Mouse (Mus musculus): ENCODE data around the gene Vmn2r18. TPM values are rescaled to one million over a fixed set of nuclear protein-coding genes. Genes with fewer than 3 reads are reported as not detected.

Vmn2r18 gene
- not detected in 2 replicates for polyA plus RNA-seq (2015; fragmentation: Nextera tagmentation; extraction: Ambion mirVana)

DNA sequence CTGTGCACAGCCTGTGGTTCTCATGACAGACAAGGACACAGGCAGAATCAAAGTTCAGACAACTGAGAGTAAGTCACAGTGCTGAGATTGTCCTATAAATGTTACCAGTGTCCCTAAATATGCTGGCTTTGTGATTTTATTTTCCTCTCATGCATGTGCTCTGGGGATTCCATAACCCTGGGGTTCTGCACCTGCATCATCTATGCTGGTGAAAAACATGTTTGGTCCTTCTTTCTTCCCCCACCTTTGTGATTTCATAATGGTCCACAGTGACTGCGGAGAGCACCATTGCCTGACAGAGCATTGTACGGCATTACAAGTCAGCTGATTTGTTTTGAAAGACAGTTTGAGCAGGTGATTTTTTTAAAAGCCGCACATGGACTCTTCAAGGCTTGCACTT lies at the start of gene Vmn2r18:
Gene Vmn2r18 (minus strand): TSS at position 101 of the 400 bp plus-strand sequence.
- no peak within 1 kb of the TSS for H3K4me3 ChIP-seq
- H3K36me3 ChIP-seq: no peaks in the 10 kb centered on the region
- no peaks in the 10 kb centered on the region for H3K27me3 ChIP-seq
- H3K9me3 ChIP-seq: no peaks in the 10 kb centered on the region
- H3K4me2 ChIP-seq: no peak within 1 kb of the TSS
- H3K9ac ChIP-seq: no peak within 1 kb of the TSS
- H3K27ac ChIP-seq: no peak within 1 kb of the TSS
- ATAC-seq (ENCODE audit: insufficient number of reproducible peaks, insufficient read depth, low FRiP score, low TSS enrichment, low read depth): no peak
- WGBS: 86% methylated on average over 3 of the region's 3 CpGs
- H3K4me1 ChIP-seq: no peaks in the 10 kb centered on the region

DNA sequence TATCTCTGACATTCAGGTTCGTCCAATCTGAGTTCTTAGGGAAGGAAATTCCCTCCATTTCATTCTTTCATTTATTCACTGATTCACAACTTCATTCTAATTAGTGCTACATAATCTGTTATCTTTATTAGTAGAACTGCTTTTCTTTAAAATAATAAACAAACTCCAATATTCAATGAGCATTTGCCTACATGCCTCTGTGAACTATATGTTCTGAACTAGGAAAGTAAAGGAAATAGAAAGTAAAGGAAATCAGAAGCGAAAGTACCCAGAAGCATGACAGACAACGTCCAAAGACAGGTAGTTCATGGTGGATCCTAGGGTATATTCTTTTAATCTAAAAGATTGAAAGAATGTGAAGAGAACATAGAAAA lies 45.6 kb upstream of the Vmn2r18 start:
- Histone ChIP-seq H3K4me3 (peak overlapping the region; percentile 66), H3K9ac (no peak overlapping the region), H3K36me3 (peaks cover 28% of the 10 kb centered on the region), H3K9me3 (no peaks in the 10 kb centered on the region), H3K4me2 (peak overlapping the region; percentile 75), H3K4me1 (peaks cover 7% of the 10 kb centered on the region), H3K27ac (no peak overlapping the region), H3K27me3 (no peaks in the 10 kb centered on the region)
- ATAC-seq (ENCODE audit: insufficient number of reproducible peaks, insufficient read depth, low FRiP score, low TSS enrichment, low read depth): no peak
- 67% methylated on average over 3 of the region's 3 CpGs for WGBS

DNA sequence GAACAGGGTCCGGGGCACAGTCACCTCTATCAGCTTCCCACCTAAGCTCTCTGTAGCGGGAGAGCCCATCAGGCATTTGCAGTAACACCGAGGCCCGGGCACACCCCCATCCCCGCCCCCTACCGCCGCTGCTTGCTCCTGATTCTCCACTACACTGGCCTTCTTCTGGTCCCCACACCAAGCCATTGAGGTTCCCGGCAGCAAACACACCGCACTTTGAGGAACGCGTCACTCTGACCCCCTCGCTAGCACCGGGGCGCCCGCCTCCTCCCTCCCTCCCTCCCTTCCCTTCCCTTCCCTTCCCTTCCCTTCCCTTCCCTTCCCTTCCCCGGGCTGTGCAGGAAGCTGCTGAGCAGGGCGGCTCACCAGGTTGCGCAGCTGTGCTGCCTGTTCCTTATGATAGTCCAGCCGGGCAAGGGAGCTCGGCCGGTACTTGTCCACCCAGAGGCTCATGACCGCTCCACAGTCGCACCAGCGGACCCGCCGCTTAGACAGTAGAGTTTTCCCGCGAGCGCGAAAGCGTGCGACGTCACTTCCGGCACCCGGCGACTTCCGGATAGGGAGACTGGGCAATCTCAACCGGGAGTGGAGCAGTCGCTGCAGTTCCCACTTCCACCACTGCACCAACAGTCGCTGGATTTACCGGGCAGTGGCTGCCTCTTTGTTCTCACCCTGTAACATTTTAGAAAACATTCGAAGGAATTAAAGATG lies 45.0 kb upstream of the Vmn2r18 start, which contains the start of gene Rfc3:
Gene Rfc3 (minus strand): TSS at position 543 of the 711 bp plus-strand sequence.
- Histone ChIP-seq H3K27me3 (no peaks in the 10 kb centered on the region), H3K9me3 (no peaks in the 10 kb centered on the region)
- WGBS: under 1% methylated on average over 42 of the region's 42 CpGs

DNA sequence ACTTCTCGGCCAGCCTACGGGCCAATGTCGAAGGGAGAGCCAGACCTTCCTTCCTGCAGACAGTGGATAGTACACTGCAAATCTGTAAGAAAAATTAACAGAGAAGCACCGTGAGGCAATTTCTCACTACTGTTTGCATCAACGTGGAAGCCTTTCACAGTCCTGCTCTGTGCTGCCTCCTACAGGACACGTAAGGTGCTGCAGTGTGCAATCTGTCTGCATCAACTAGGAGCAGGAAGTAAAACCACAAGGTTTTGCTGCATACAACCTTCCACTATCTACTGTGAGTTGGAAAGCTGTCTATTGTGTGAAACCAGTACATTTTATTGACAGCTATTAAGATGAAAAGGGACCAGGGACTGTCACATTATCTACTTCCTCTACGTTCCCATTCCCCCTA lies 39.0 kb upstream of the Vmn2r18 start:
- H3K4me1 ChIP-seq: peaks cover 2% of the 10 kb centered on the region; the same call in 1 of the 2 replicates
- H3K4me3 ChIP-seq: no peak overlapping the region
- H3K27ac ChIP-seq: no peak overlapping the region
- H3K9me3 ChIP-seq: no peaks in the 10 kb centered on the region
- H3K27me3 ChIP-seq: no peaks in the 10 kb centered on the region
- WGBS: 96% methylated on average over 7 of the region's 7 CpGs
- H3K4me2 ChIP-seq: no peak overlapping the region
- H3K36me3 ChIP-seq: peaks cover 91% of the 10 kb centered on the region
- no peak for ATAC-seq (ENCODE audit: insufficient number of reproducible peaks, insufficient read depth, low FRiP score, low TSS enrichment, low read depth)
- no peak overlapping the region for H3K9ac ChIP-seq

More for the DNA sequence above, 45.0 kb upstream of the Vmn2r18 start, which contains the start of gene Rfc3:
- peak within 1 kb of the TSS; percentile 81 for H3K9ac ChIP-seq
- H3K4me3 ChIP-seq: peak within 1 kb of the TSS; percentile 66
- peak within 1 kb of the TSS; percentile 75 for H3K4me2 ChIP-seq
- ATAC-seq (ENCODE audit: insufficient number of reproducible peaks, insufficient read depth, low FRiP score, low TSS enrichment, low read depth): peak; percentile 94
- H3K36me3 ChIP-seq: peaks cover 33% of the 10 kb centered on the region
- H3K27ac ChIP-seq: peak within 1 kb of the TSS; percentile 76
- peaks cover 7% of the 10 kb centered on the region for H3K4me1 ChIP-seq

DNA sequence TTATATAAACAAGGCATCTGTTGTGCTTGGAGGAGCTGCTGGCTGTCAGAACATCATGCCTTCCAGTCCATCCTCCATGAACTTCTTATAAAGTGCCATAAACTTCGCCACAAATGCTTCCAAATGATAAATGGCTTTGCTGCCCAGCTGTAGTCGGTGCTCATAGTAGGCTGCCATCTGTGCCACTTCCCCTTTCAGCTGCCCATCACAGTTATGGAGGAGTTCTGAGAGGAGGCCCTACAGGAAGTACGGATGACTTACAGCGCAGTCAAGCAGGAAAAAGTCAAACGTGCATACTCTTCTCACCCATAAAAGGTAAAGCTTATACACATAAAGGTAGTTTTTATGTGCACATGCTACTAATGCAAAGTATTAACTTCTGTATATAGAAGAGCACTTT lies 37.0 kb upstream of the Vmn2r18 start:
- 90% methylated on average over 5 of the region's 5 CpGs for WGBS
- Histone ChIP-seq H3K9ac (no peak overlapping the region), H3K4me2 (no peak overlapping the region), H3K4me1 (no peaks in the 10 kb centered on the region), H3K4me3 (no peak overlapping the region), H3K9me3 (no peaks in the 10 kb centered on the region), H3K36me3 (peaks cover 77% of the 10 kb centered on the region), H3K27ac (no peak overlapping the region), H3K27me3 (no peaks in the 10 kb centered on the region)
- ATAC-seq (ENCODE audit: insufficient number of reproducible peaks, insufficient read depth, low FRiP score, low TSS enrichment, low read depth): no peak

GRCm38 (mm10) chr5:151642102-151642501 lies 36.3 kb upstream of the Vmn2r18 start:
- Histone ChIP-seq H3K36me3 (peaks cover 70% of the 10 kb centered on the region), H3K4me2 (no peak overlapping the region), H3K4me3 (no peak overlapping the region), H3K9ac (no peak overlapping the region), H3K27ac (no peak overlapping the region), H3K4me1 (no peaks in the 10 kb centered on the region), H3K27me3 (no peaks in the 10 kb centered on the region), H3K9me3 (no peaks in the 10 kb centered on the region)
- ATAC-seq (ENCODE audit: insufficient number of reproducible peaks, insufficient read depth, low FRiP score, low TSS enrichment, low read depth): no peak
- 92% methylated on average over 1 of the region's 1 CpGs for whole genome bisulfite sequencing

DNA sequence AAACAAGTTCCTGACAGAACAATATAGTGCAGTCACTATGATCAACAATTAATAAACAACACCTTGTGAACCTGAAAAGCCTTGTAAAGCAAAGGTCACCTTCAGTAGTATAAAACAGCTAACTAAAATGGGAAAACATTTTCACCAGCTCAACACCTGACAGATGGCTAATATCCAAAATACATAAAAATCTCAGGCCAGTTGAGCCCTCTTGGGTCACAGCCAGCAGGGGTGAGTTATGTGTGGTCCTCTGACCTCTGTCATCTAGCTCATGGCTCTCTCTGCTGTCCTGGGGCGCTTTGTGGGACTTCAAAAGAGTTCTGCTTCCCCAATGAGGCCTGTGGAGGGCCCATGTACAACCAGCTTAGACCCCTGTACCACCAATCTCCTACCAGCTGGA lies 4.1 kb downstream of the Vmn2r18 start:
- no peak overlapping the region for H3K9ac ChIP-seq
- no peak overlapping the region for H3K4me2 ChIP-seq
- H3K4me1 ChIP-seq: no peaks in the 10 kb centered on the region
- H3K9me3 ChIP-seq: no peaks in the 10 kb centered on the region
- 61% methylated on average over 1 of the region's 1 CpGs for WGBS
- no peak for ATAC-seq (ENCODE audit: insufficient number of reproducible peaks, insufficient read depth, low FRiP score, low TSS enrichment, low read depth)
- H3K27ac ChIP-seq: no peak overlapping the region
- no peaks in the 10 kb centered on the region for H3K27me3 ChIP-seq
- H3K4me3 ChIP-seq: no peak overlapping the region
- H3K36me3 ChIP-seq: no peaks in the 10 kb centered on the region

Other genes starting within 250 kb of the Vmn2r18 start
- not detected in 2 replicates for gene Gm42906, start 177.9 kb downstream of the Vmn2r18 start, polyA plus RNA-seq (2015; fragmentation: Nextera tagmentation; extraction: Ambion mirVana)
- gene Rfc3, start 45.2 kb upstream of the Vmn2r18 start, polyA plus RNA-seq (2015; fragmentation: Nextera tagmentation; extraction: Ambion mirVana): 107 and 113 TPM in 2 replicates